Mouse (Mus musculus) olfactory bulb, adult 2 months (tissue): ENCODE data around the gene Smug1. TPM values are rescaled to one million over a fixed set of nuclear protein-coding genes. Genes with fewer than 3 reads are reported as not detected.
A peak's percentile ranks its signal among the peaks of the same experiment; 100 is the strongest.

Experiments
- H3K27ac ChIP-seq: fragments of 200-500 bp; 2 replicates; pipeline ENCODE4 v1.5.1; 2012; ENCODE audit warnings: low read depth, low read length; ENCODE audit not compliant: insufficient read depth
- H3K4me1 ChIP-seq: fragments of 200-500 bp; 2 replicates; pipeline ENCODE4 v1.6.1; 2012; ENCODE audit warnings: low read length; ENCODE audit not compliant: control insufficient read depth, insufficient read depth
- H3K4me3 ChIP-seq: fragments of 200-500 bp; 2 replicates; pipeline ENCODE4 v1.5.1; 2012; ENCODE audit warnings: mild to moderate bottlenecking, low read depth, low read length, moderate library complexity; ENCODE audit not compliant: insufficient read depth
- CTCF ChIP-seq: fragments of 200-500 bp; IDR thresholded peaks from 2 replicates; pipeline ENCODE4 v1.5.1; 2012; ENCODE audit warnings: low read depth, mild to moderate bottlenecking, low read length, moderate library complexity; ENCODE audit not compliant: insufficient read depth
- POLR2A ChIP-seq: fragments of 200-500 bp; IDR thresholded peaks from 2 replicates; pipeline ENCODE4 v1.6.1; 2012; ENCODE audit warnings: mild to moderate bottlenecking, low read depth, low read length, moderate library complexity; ENCODE audit not compliant: insufficient read depth
- WGBS: fragments of 180-500 bp; shearing (Covaris S2); methylation state at CpG from one replicate; pipeline ENCODE4 v1.1.7; 2018; 5-methylcytosine and 5-hydroxymethylcytosine counted together
- polyA plus RNA-seq: library from polyadenylated mRNA; stranded (reverse); fragments of >200 nt; gene quantifications from 2 replicates; pipeline ENCODE4 v1.2.4, GENCODE M21; 2012; ENCODE audit warnings: low replicate concordance; ENCODE audit not compliant: missing spikeins, insufficient read depth, insufficient read length

The Smug1 gene
- polyA plus RNA-seq, 1 experiment: not detected

DNA sequence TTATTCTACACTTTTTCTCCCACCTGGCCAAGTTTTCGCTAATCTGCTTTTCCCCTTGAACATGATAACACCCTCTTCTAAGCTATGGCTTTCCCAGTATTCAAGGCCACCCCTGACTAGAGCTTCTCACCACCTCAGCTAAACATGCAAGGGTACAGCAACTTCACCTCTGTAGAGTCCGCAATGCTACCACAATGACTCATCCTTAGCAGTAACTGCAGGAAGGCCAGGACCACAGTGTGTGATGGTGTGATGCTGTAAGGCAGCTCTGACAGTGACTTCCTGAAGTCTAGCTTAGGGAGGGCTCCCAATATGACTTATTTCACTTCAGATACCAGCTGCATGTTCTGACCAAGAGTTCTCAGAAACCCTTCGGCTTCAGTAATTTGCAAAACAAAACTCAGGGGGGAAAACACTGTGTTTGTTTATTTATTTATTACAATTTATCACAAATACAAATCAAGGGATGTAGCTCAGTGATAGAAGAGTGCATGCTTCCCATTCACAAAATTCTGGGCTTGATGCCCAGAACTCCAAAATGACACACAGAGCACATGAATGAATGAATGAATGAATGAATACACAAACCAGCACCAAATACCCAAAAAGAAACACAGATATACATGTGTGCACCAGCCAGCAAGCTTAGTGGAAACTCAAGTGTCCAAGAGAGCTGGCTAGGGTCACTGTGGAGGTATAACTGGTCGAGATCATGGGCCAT lies 13.8 kb downstream of the Smug1 start:
- 74% methylated on average over 4 of the region's 4 CpGs for WGBS
- Histone ChIP-seq H3K27ac (no peak overlapping the region), H3K4me3 (no peak overlapping the region), H3K4me1 (no peaks in the 10 kb centered on the region)
- TF ChIP-seq CTCF: no peak
- TF ChIP-seq POLR2A: no peak

DNA sequence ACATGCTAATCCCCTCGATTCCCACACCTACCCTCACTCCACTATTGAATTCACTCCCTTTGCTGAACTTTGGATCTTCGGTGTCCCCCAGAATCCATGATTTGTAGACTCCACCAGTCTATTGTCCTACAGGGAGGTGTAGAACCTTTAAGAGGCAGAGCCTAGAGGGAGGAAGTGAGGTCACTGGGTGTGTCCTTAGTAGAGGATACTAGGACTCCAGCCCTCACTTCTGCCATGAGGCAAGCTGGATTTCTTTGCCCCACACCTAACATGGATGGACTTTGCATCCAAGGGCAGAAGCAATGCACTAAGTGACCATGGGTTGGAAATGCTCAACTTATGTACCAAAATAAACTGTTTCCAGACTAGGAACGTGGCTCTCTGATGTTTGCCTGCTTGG lies 14.5 kb downstream of the Smug1 start:
- Histone ChIP-seq H3K27ac (no peak overlapping the region), H3K4me3 (no peak overlapping the region), H3K4me1 (peaks cover 3% of the 10 kb centered on the region; the same call in 1 of the 2 replicates)
- 88% methylated on average over 3 of the region's 3 CpGs for WGBS
- TF ChIP-seq POLR2A (no peak), CTCF (no peak)

DNA sequence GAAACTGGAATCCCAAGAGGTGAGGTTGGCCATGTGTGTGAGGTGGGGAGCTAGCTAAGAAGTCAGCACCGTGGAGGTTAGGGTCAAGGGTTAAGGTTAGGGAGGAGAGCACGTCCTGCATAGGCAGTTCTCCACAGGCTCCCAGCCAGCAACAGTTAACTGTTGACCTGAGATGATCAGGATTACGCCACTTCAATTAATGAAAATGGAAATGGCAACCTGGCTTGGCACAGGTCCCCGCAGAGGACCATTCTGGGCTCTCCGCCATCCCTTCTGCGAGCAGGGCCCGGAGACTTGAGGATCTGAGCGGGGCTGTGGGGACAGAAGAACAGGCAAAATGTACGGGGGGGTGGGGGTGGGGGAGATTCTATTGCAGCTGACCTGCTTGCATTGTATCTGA lies 19.1 kb downstream of the Smug1 start:
- 66% methylated on average over 9 of the region's 9 CpGs for WGBS
- no peak overlapping the region for H3K27ac ChIP-seq

DNA sequence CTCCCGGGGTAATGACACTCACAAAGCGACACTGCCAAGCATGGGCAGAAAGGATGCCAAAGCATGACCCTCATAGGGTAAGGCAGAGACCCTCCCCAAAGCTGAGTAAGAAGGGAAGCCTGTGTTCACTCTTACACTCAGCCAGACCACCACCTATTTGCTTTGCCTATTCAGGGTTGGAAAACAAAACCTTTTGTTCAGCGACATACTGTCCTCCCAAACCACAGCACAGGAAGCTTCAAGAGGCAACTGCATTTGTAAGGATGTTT lies 19.5 kb downstream of the Smug1 start:
- Histone ChIP-seq H3K27ac (no peak overlapping the region), H3K4me1 (peaks cover 20% of the 10 kb centered on the region), H3K4me3 (no peak overlapping the region)
- 30% methylated on average over 3 of the region's 3 CpGs for WGBS
- no peak for TF ChIP-seq CTCF
- TF ChIP-seq POLR2A: no peak

More for the DNA sequence above, 19.1 kb downstream of the Smug1 start:
- TF ChIP-seq CTCF (no peak), POLR2A (no peak)
- Histone ChIP-seq H3K4me1 (peaks cover 20% of the 10 kb centered on the region), H3K4me3 (no peak overlapping the region)

DNA sequence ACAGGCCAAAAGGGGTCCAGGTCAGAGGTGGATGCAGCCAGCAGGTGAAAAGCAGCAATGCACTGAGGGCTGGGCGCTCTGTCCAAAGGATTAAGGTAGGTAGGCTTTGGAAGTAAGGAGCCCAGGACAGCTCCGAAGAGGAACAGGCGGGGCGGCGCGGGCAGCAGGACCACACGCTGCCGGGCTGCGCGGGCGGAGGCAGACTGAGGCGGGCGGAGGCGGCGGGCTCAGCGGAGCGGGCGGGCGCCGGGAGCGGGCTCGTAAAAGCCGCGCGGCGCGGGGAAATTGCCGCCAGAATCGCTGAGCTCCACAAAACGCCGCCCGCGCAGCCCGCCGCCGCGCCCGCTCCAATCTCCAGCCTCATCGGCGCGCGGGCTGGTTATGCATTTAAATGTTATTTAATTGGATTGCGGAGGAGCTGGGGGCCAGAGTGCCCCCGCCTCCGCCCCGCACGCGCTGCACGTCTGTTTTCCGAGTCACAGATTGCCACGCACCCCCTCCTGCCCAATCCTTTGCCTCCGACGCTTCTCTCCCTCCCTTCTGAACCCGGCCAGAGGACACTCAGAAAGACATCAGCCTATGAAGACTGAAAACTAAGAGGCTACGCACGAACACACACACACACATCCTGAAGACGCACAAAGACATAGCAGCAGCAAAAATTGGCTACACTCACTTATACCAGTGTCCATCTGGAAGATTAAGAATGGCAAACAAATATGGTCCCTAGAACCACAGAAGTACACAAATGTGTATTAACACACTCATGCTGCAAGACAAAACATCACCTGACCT lies 20.1 kb downstream of the Smug1 start:
- under 1% methylated on average over 55 of the region's 57 CpGs for WGBS
- Histone ChIP-seq H3K4me1 (peaks cover 20% of the 10 kb centered on the region), H3K4me3 (peak overlapping the region; percentile 44), H3K27ac (peak overlapping the region; percentile 16; the same call in 1 of the 2 replicates)
- TF ChIP-seq POLR2A (no peak), CTCF (no peak)

DNA sequence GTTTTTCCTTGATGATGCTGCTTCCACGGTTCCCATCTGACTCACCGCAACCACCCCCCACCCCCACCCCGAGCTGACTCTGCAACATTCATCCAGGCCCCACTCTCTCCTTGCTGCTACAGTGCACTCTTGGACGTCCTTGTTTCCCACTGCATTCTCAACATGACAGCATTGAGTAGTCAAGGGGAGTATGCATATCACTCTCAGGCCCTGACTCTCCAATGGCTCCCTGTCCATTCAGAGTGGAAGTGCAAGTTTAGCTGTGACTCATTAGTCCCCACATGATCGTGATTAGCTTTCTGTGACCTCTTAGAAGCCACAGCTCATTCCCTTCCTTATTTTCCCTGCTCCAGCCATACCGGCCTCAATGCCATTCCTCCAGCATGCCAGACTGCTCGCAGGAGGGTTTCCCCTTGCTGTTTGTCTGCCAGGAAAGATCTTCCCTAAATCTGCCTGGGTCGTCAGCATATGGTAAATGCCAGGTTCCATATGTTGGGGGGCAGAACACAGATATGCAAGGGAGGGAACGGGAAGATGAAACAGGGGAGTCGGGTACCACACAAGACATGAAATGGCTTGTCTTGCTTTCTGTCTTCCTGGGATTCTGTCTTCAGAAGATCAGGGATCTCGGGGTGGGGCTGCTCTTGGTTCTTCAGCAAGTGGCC lies 21.1 kb downstream of the Smug1 start:
- H3K4me1 ChIP-seq: peaks cover 20% of the 10 kb centered on the region
- 58% methylated on average over 11 of the region's 11 CpGs for WGBS
- H3K4me3 ChIP-seq: no peak overlapping the region
- TF ChIP-seq POLR2A (no peak), CTCF (no peak)
- peak overlapping the region; percentile 34 for H3K27ac ChIP-seq

DNA sequence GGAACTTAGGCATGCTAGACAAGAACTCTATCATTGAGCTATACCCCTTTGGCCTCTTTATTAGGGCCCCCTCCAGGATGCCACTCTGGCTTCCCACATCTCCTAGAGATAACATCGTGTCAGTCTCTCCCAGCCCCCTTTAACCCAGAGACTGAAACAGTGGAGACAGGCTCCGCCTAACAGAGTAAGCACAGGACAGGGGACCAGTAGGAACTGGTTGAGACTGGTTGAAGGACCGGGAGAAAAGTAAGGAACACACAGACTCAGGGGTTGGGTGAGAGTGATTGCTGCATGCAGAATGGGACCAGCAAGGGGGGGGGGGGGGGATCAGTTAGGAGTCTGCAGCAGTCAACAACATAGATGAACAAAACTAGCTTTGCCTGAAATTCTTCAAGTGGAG lies 22.7 kb downstream of the Smug1 start:
- WGBS: 78% methylated on average over 3 of the region's 3 CpGs
- peaks cover 20% of the 10 kb centered on the region for H3K4me1 ChIP-seq
- no peak for TF ChIP-seq CTCF
- H3K27ac ChIP-seq: no peak overlapping the region
- no peak overlapping the region for H3K4me3 ChIP-seq

DNA sequence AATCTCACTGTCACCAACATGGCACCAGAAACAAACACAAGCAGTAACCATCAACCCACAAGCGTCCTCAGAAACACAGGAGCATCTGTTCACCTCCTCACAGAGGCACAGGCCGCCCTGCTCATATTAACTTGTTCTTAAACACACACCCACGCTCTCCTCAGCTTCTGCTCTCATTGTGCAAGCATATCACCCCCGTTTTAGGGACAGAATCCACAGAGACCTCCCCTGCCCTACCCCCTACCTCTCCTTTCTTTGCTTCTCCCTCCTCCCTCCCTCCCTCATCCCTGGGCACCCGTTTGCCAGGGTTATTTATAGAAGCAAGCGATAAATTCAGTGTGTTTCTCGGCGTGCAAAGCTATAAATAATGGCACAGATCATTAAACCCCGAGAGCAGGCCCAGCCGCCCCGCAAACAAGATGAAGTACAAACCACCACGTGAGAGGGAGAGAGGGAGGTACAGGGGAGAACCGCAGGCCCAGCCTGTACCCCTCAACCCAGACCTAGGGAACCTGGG lies 31.4 kb downstream of the Smug1 start:
- no peak for TF ChIP-seq CTCF
- TF ChIP-seq POLR2A: 0 out of 2 replicates have a peak, but pooled peaks have one; percentile 32
- H3K4me1 ChIP-seq: peaks cover 27% of the 10 kb centered on the region
- H3K4me3 ChIP-seq: no peak overlapping the region
- H3K27ac ChIP-seq: peak overlapping the region; percentile 74
- WGBS: 16% methylated on average over 13 of the region's 13 CpGs

DNA sequence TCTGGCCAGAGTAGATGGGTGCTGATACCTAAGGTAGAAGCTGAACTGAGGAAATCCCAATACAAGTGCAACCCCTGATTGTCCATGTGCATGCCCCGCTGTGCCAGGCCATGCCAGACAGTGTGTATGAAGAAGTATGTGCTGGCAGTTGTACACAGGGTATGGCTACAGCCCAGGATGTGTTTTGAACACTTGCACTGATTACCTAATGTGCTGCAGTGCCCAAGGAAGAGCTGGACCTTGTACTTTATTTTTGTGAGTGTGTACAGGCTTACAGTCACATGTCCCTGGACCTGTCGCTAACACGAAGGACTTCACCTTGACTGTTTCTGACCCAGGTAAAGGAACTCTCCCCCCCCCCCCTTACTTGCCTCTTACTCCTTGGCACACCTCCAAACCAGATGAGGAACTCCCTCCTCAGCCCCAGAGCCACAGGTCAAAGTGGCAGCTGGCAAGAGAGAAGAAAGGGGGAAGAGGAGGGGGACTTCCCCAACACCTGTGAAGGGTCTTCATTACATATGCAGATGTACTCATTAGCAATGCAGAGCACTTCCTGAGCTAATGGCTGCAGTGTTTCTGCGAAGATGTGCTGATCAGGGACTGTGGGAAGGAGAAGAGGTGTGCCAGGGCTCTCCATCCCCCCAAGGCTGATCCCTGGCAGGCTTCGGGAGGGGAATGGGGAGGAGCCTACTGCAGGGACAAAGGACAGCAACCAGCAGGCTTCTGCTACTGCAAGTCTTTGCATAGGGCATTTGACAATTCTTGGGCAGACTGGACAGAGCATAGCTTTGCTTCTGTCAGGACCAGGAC lies 32.4 kb downstream of the Smug1 start:
- WGBS: 50% methylated on average over 5 of the region's 5 CpGs
- peak overlapping the region; percentile 74; the same call in 1 of the 2 replicates for H3K27ac ChIP-seq
- TF ChIP-seq POLR2A (no peak), CTCF (no peak)
- H3K4me3 ChIP-seq: no peak overlapping the region
- H3K4me1 ChIP-seq: peaks cover 27% of the 10 kb centered on the region
